Mouse (Mus musculus) kidney, adult 2 months (tissue): ENCODE measurements at regions not wholly inside any gene's neighbourhood (a gene's known extent, or its start where the extent isn't known, plus 50 kb on each side); places are given as distances from the start of the nearest gene placed in this dataset.

Experiments used
- DNase-seq: peaks from one replicate; pipeline ENCODE4 v3.0.0; 2021
- H3K27ac ChIP-seq: fragments of 200-500 bp; 2 replicates; pipeline ENCODE4 v1.5.1; 2012; ENCODE audit warnings: low read depth, low read length, control low read depth, inconsistent platforms; ENCODE audit not compliant: insufficient read depth
- H3K27me3 ChIP-seq: fragments of 200-500 bp; replicated peaks from 2 replicates; pipeline ENCODE4 v1.6.1; 2012; ENCODE audit warnings: mild to moderate bottlenecking, moderate library complexity, low read length, inconsistent platforms; ENCODE audit not compliant: control insufficient read depth, insufficient read depth
- H3K36me3 ChIP-seq: fragments of 200-500 bp; 2 replicates; pipeline ENCODE4 v1.6.1; 2012; ENCODE audit warnings: mild to moderate bottlenecking, moderate library complexity, low read length, inconsistent platforms; ENCODE audit not compliant: control insufficient read depth, insufficient read depth
- H3K4me1 ChIP-seq: fragments of 200-500 bp; 2 replicates; pipeline ENCODE4 v1.6.1; 2011; ENCODE audit warnings: low read length; ENCODE audit not compliant: control insufficient read depth, insufficient read depth
- H3K4me3 ChIP-seq: fragments of 200-500 bp; 2 replicates; pipeline ENCODE4 v1.5.1; 2011; ENCODE audit warnings: mild to moderate bottlenecking, low read depth, low read length, control low read depth; ENCODE audit not compliant: insufficient read depth
- CTCF ChIP-seq: fragments of 200-500 bp; conservative IDR thresholded peaks from 2 replicates; pipeline ENCODE4 v1.5.1; 2011; ENCODE audit warnings: low read depth, mild to moderate bottlenecking, control low read depth, low read length, moderate library complexity, mixed read lengths; ENCODE audit not compliant: insufficient read depth, insufficient read length
- POLR2A ChIP-seq: fragments of 200-500 bp; IDR thresholded peaks from one replicate; pipeline ENCODE4 v1.6.1; 2011; ENCODE audit warnings: low read depth, low read length, control low read depth
- WGBS: fragments of 180-500 bp; shearing (Covaris S2); methylation state at CpG from one replicate; pipeline ENCODE4 v1.1.7; 2018; 5-methylcytosine and 5-hydroxymethylcytosine counted together

- H3K4me1 ChIP-seq, result no peaks in the 10 kb centered on the region
- H3K27me3 ChIP-seq, result no peaks in the 10 kb centered on the region
- no peak overlapping the region for H3K4me3 ChIP-seq
- TF ChIP-seq CTCF (no peak), POLR2A (no peak)
- WGBS, result 79% methylated on average over 6 of the region's 6 CpGs
- no peak overlapping the region for H3K27ac ChIP-seq
- DNase-seq, result no peak
- no peaks in the 10 kb centered on the region for H3K36me3 ChIP-seq
These were observed 59.0 kb upstream of the Adam6b start for GRCm38 (mm10) chr12:113430340-113430739.
